Mouse (Mus musculus): ENCODE data around the gene Crtam. TPM values are rescaled to one million over a fixed set of nuclear protein-coding genes. Genes with fewer than 3 reads are reported as not detected.

Gene Crtam
- total and polyA plus RNA-seq, 3 experiments, result not detected

DNA sequence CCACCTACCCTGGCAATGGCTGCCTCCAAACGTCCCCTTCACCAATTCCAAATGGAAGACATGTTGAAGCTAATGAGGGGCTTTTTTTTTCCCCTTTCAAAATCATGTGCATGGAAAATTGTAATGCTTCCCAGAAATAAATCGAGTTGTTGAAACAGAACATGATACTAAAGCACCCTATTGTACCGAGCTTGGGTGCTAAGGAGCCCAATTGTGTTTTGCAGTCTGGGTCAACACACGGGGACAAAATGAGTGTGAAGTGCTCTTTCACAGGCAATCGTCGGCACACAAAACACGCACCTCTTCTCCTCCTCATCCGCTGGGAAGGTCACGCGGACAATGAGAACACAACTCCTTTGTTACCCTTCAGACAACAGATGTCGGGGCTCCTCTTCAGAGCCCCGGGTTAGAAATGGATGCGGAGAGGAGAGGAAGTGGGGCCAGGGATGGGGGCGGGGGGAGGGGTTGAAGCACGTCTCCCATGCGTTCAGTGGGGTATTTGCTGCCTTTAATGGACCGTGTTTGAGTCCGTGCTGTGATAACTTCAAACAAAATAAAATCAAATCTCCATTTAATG, 55.3 kb downstream of the Crtam start:
- Histone ChIP-seq H3K9me3 (replicated peaks; ENCODE audit: low read length) (no peaks in the 10 kb centered on the region), H3K4me2 (ENCODE audit: insufficient read depth, low read depth, poor library complexity, severe bottlenecking) (no peak overlapping the region), H3K79me2 (replicated peaks; ENCODE audit: control insufficient read depth, extremely low read depth, insufficient read depth, poor library complexity, severe bottlenecking) (no peaks in the 10 kb centered on the region), H3K36me3 (replicated peaks in 1 of 2; ENCODE audit: control insufficient read depth in 1 of 2, insufficient read depth in 1 of 2, low read length in 1 of 2) (no peaks in the 10 kb centered on the region), H3K4me3 (replicated peaks in 1 of 3; ENCODE audit: low read depth in 2 of 3, low read length in 2 of 3, poor library complexity in 1 of 3) (no peak overlapping the region), H3K9ac (ENCODE audit: insufficient read depth, low read depth) (no peak overlapping the region), H3K4me1 (ENCODE audit: control insufficient read depth in 1 of 2, insufficient read depth in 2 of 2) (peaks cover 0 to 7% of the 10 kb centered on the region in 2 experiments; a peak in 1 of 4 replicates), H3K27ac (ENCODE audit: insufficient read depth, low read depth) (no peak overlapping the region), H3K27me3 (replicated peaks) (no peaks in the 10 kb centered on the region)
- dilution Hi-C loops (cut with MboI; ENCODE audit: extremely low pct_ligation_motif_present, extremely low pct_unique_long_range_greater_than_20kb, low sequenced_read_pairs), result no loop called here
- in situ Hi-C loops (cut with MboI; ENCODE audit: low pct_ligation_motif_present, low pct_unique_long_range_greater_than_20kb, low sequenced_read_pairs), result no loop called here
- DNase-seq (ENCODE audit: extremely low read depth), result no peak
- TF ChIP-seq PAX5 (IDR thresholded peaks at IDR 0.05; ENCODE audit: low read length), result no peak
- no peak for TF ChIP-seq IRF4 (IDR thresholded peaks at IDR 0.05; ENCODE audit: low read depth, low read length)
- no peak for TF ChIP-seq MAZ (IDR thresholded peaks at IDR 0.05; ENCODE audit: low read depth, low read length)
- no peak for TF ChIP-seq USF2 (conservative IDR thresholded peaks at IDR 0.05; ENCODE audit: low read depth, low read length)
- TF ChIP-seq HCFC1 (IDR thresholded peaks at IDR 0.05; ENCODE audit: low read depth, low read length), result no peak
- TF ChIP-seq TBP (conservative IDR thresholded peaks at IDR 0.05; ENCODE audit: low read depth, low read length), result no peak

DNA sequence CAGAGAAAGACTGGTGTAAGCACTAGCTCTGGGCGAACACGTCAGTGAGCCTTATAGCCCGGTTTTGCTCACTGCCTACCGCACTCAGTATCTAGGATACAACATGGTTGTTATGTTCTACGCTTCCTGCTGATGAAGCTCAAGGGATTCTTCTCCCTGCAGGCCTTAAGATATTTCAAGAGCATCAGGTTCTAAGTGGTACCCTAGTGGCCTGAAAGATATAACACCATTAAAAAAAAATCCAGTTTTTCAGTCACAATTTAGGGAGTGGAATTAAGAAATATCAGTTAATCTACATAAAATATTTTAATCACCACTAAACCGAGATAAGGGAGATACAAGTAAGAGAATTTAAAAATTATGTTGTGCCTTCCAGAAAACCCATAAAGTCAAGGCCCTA, 56.0 kb downstream of the Crtam start:
- in situ Hi-C loops (cut with MboI; ENCODE audit: low pct_ligation_motif_present, low pct_unique_long_range_greater_than_20kb, low sequenced_read_pairs) (no loop called here), dilution Hi-C loops (cut with MboI; ENCODE audit: extremely low pct_ligation_motif_present, extremely low pct_unique_long_range_greater_than_20kb, low sequenced_read_pairs) (no loop called here)

DNA sequence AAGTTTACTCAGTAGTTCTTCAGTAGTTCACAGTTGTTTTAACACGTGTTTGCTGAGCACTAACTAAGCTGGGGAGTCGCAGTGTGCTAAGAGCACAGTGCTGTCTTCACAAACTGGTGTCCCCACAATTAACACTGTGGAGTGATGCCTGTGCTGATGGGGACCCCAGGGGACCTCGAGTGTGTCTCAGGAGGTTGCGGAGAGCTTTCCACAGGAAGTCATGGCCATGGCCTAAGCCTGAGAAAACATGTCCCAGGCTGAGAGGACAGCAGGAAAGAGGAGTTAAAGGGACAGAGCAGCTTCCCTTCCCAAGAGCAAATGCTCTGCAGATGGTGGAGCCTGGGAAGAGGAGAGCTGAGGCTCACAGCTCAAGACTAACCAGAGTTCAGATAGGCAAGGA, 57.3 kb downstream of the Crtam start:
- dilution Hi-C loops (cut with MboI; ENCODE audit: extremely low pct_ligation_motif_present, extremely low pct_unique_long_range_greater_than_20kb, low sequenced_read_pairs) (no loop called here), in situ Hi-C loops (cut with MboI; ENCODE audit: low pct_ligation_motif_present, low pct_unique_long_range_greater_than_20kb, low sequenced_read_pairs) (no loop called here)
- Histone ChIP-seq H3K36me3 (replicated peaks in 1 of 2; ENCODE audit: control insufficient read depth in 1 of 2, insufficient read depth in 1 of 2, low read length in 1 of 2) (no peaks in the 10 kb centered on the region), H3K79me2 (replicated peaks; ENCODE audit: control insufficient read depth, extremely low read depth, insufficient read depth, poor library complexity, severe bottlenecking) (no peaks in the 10 kb centered on the region), H3K4me1 (ENCODE audit: control insufficient read depth in 1 of 2, insufficient read depth in 2 of 2) (peaks cover 0 to under 1% of the 10 kb centered on the region in 2 experiments; a peak in 1 of 4 replicates), H3K4me3 (replicated peaks in 1 of 3; ENCODE audit: low read depth in 2 of 3, low read length in 2 of 3, poor library complexity in 1 of 3) (no peak overlapping the region), H3K4me2 (ENCODE audit: insufficient read depth, low read depth, poor library complexity, severe bottlenecking) (no peak overlapping the region), H3K9ac (ENCODE audit: insufficient read depth, low read depth) (no peak overlapping the region), H3K27ac (ENCODE audit: insufficient read depth, low read depth) (no peak overlapping the region), H3K27me3 (replicated peaks) (no peaks in the 10 kb centered on the region), H3K9me3 (replicated peaks; ENCODE audit: low read length) (no peaks in the 10 kb centered on the region)
- no peak for TF ChIP-seq CHD2 (IDR thresholded peaks at IDR 0.05; ENCODE audit: low read length)
- no peak for TF ChIP-seq EP300 (IDR thresholded peaks at IDR 0.05; ENCODE audit: low read length)
- no peak for TF ChIP-seq E2F4 (IDR thresholded peaks at IDR 0.05; ENCODE audit: insufficient replicate concordance, low read depth, low read length)
- no peak for TF ChIP-seq CTCF (conservative IDR thresholded peaks at IDR 0.05 in 1 of 2, IDR thresholded peaks at IDR 0.05 in 1 of 2; ENCODE audit: low read depth in 2 of 2, low read length in 2 of 2)
- no peak for TF ChIP-seq USF1 (IDR thresholded peaks at IDR 0.05; ENCODE audit: low read depth, low read length)
- no peak for TF ChIP-seq GABPA (IDR thresholded peaks at IDR 0.05; ENCODE audit: insufficient replicate concordance, low read depth, low read length)
- TF ChIP-seq MYC (IDR thresholded peaks at IDR 0.05; ENCODE audit: low read depth, low read length), result no peak
- TF ChIP-seq JUN (IDR thresholded peaks at IDR 0.05; ENCODE audit: insufficient read depth, low read depth, low read length), result no peak
- no peak for TF ChIP-seq CHD1 (IDR thresholded peaks at IDR 0.05; ENCODE audit: low read depth, low read length)
- TF ChIP-seq SIN3A (IDR thresholded peaks at IDR 0.05; ENCODE audit: low read length), result no peak
- TF ChIP-seq KAT2A (IDR thresholded peaks at IDR 0.05; ENCODE audit: insufficient replicate concordance, low read length), result no peak
- TF ChIP-seq ZC3H11A (IDR thresholded peaks at IDR 0.05; ENCODE audit: low read depth, low read length), result no peak
- TF ChIP-seq PAX5 (IDR thresholded peaks at IDR 0.05; ENCODE audit: low read length), result no peak
- no peak for TF ChIP-seq RCOR1 (conservative IDR thresholded peaks at IDR 0.05; ENCODE audit: low read depth, low read length)
- no peak for TF ChIP-seq IRF4 (IDR thresholded peaks at IDR 0.05; ENCODE audit: low read depth, low read length)
- TF ChIP-seq HCFC1 (IDR thresholded peaks at IDR 0.05; ENCODE audit: low read depth, low read length), result no peak
- no peak for DNase-seq (ENCODE audit: extremely low read depth)

More for the DNA sequence above, 56.0 kb downstream of the Crtam start:
- no peaks in the 10 kb centered on the region for H3K9me3 ChIP-seq (replicated peaks; ENCODE audit: low read length)
- H3K4me1 ChIP-seq (ENCODE audit: control insufficient read depth in 1 of 2, insufficient read depth in 2 of 2), result peaks cover 0 to 7% of the 10 kb centered on the region in 2 experiments; a peak in 1 of 4 replicates
- no peak overlapping the region for H3K27ac ChIP-seq (ENCODE audit: insufficient read depth, low read depth)
- TF ChIP-seq TCF12 (IDR thresholded peaks at IDR 0.05; ENCODE audit: low read depth, low read length), result no peak
- no peak for TF ChIP-seq PAX5 (IDR thresholded peaks at IDR 0.05; ENCODE audit: low read length)
- no peak for TF ChIP-seq NRF1 (IDR thresholded peaks at IDR 0.05; ENCODE audit: low read depth, low read length)
- no peaks in the 10 kb centered on the region for H3K27me3 ChIP-seq (replicated peaks)
- no peak for DNase-seq (ENCODE audit: extremely low read depth)
- H3K4me3 ChIP-seq (replicated peaks in 1 of 3; ENCODE audit: low read depth in 2 of 3, low read length in 2 of 3, poor library complexity in 1 of 3), result no peak overlapping the region
- H3K36me3 ChIP-seq (replicated peaks in 1 of 2; ENCODE audit: control insufficient read depth in 1 of 2, insufficient read depth in 1 of 2, low read length in 1 of 2), result no peaks in the 10 kb centered on the region
- H3K9ac ChIP-seq (ENCODE audit: insufficient read depth, low read depth), result no peak overlapping the region
- no peaks in the 10 kb centered on the region for H3K79me2 ChIP-seq (replicated peaks; ENCODE audit: control insufficient read depth, extremely low read depth, insufficient read depth, poor library complexity, severe bottlenecking)
- no peak overlapping the region for H3K4me2 ChIP-seq (ENCODE audit: insufficient read depth, low read depth, poor library complexity, severe bottlenecking)

Measured in CH12.LX (cell line).